Mouse (Mus musculus): ENCODE measurements around the gene Dpm1.

The Dpm1 gene

GRCm38 (mm10) chr2:168230026-168230728 lies at the start of gene Dpm1, which contains the start of the genes Gm20716 and Mocs3:
TSS of gene Dpm1 (minus strand) at chr2:168230591.
TSS of gene Gm20716 (minus strand) at chr2:168230364.
TSS of gene Mocs3 (plus strand) at chr2:168230622.
- DNase-seq, result peak; percentile 87

- DNase-seq, result peak; percentile 10
These were observed 44.1 kb upstream of the Dpm1 start for GRCm38 (mm10) chr2:168274374-168274935.

- no peak for DNase-seq
These were observed 43.0 kb upstream of the Dpm1 start for GRCm38 (mm10) chr2:168273387-168273786.

- no peak for DNase-seq
These were observed 37.6 kb upstream of the Dpm1 start for GRCm38 (mm10) chr2:168268033-168268432.

GRCm38 (mm10) chr2:168260900-168261299 lies 30.5 kb upstream of the Dpm1 start:
- DNase-seq, result no peak

GRCm38 (mm10) chr2:168260124-168260523 lies 29.7 kb upstream of the Dpm1 start:
- DNase-seq, result no peak

GRCm38 (mm10) chr2:168259046-168259445 lies 28.7 kb upstream of the Dpm1 start:
- no peak for DNase-seq

GRCm38 (mm10) chr2:168257188-168257587 lies 26.8 kb upstream of the Dpm1 start:
- no peak for DNase-seq

GRCm38 (mm10) chr2:168256506-168256905 lies 26.1 kb upstream of the Dpm1 start:
- DNase-seq, result no peak

- DNase-seq, result no peak
These were observed 23.4 kb upstream of the Dpm1 start for GRCm38 (mm10) chr2:168253822-168254221.

GRCm38 (mm10) chr2:168252639-168253292 lies 22.4 kb upstream of the Dpm1 start:
- no peak for DNase-seq

GRCm38 (mm10) chr2:168250270-168250669 lies 19.9 kb upstream of the Dpm1 start:
- peak; percentile 72 for DNase-seq

- DNase-seq, result no peak
These were observed 18.5 kb upstream of the Dpm1 start for GRCm38 (mm10) chr2:168248856-168249245.

GRCm38 (mm10) chr2:168248167-168248855 lies 17.9 kb upstream of the Dpm1 start:
- no peak for DNase-seq

GRCm38 (mm10) chr2:168245571-168245970 lies 15.2 kb upstream of the Dpm1 start:
- DNase-seq, result no peak

- no peak for DNase-seq
These were observed 12.9 kb upstream of the Dpm1 start for GRCm38 (mm10) chr2:168243278-168243677.

GRCm38 (mm10) chr2:168242841-168243240 lies 12.4 kb upstream of the Dpm1 start:
- no peak for DNase-seq

GRCm38 (mm10) chr2:168238335-168238734 lies 7.9 kb upstream of the Dpm1 start:
- no peak for DNase-seq

- no peak for DNase-seq
These were observed 2.9 kb upstream of the Dpm1 start for GRCm38 (mm10) chr2:168233286-168233685.

GRCm38 (mm10) chr2:168231471-168231829 lies 1.1 kb upstream of the Dpm1 start:
- peak; percentile 32 for DNase-seq

- DNase-seq, result peak; percentile 54
These were observed 531 bp upstream of the Dpm1 start for GRCm38 (mm10) chr2:168230773-168231470.

GRCm38 (mm10) chr2:168229116-168230025 lies 1.0 kb downstream of the Dpm1 start:
- DNase-seq, result peak; percentile 58
